Mouse (Mus musculus) CD4-positive helper T cell, adult 2 months (primary cell): ENCODE results near the gene Otx2.
"Not testable (repeated sequence)": the region's sequence is repeated elsewhere in the genome, so short reads cannot be mapped to it uniquely, and the experiment has no call there.

Experiments used
- DNase-seq: peaks from one replicate; pipeline ENCODE4 v3.0.0-alpha.2; 2012; ENCODE audit warnings: low read depth, missing footprints, low spot score

Otx2 gene

GRCm38 (mm10) chr14:48653676-48654510 lies 19.7 kb downstream of the Otx2 start:
- DNase-seq, result no peak

- DNase-seq, result no peak
Observed at GRCm38 (mm10) chr14:48653081-48653480, 20.5 kb downstream of the Otx2 start.

- DNase-seq, result no peak
Observed at GRCm38 (mm10) chr14:48652256-48652655, 21.4 kb downstream of the Otx2 start.

- DNase-seq, result no peak
Observed at GRCm38 (mm10) chr14:48651471-48652211, 22.0 kb downstream of the Otx2 start.

GRCm38 (mm10) chr14:48641462-48642395 lies 31.9 kb downstream of the Otx2 start:
- no peak for DNase-seq

- DNase-seq, result no peak
Observed at GRCm38 (mm10) chr14:48633141-48633540, 40.5 kb downstream of the Otx2 start.

GRCm38 (mm10) chr14:48632335-48632734 lies 41.3 kb downstream of the Otx2 start:
- no peak for DNase-seq

GRCm38 (mm10) chr14:48631486-48631885 lies 42.1 kb downstream of the Otx2 start:
- no peak for DNase-seq

- DNase-seq, result no peak
Observed at GRCm38 (mm10) chr14:48629404-48629803, 44.2 kb downstream of the Otx2 start.

- DNase-seq, result no peak
Observed at GRCm38 (mm10) chr14:48626271-48626670, 47.3 kb downstream of the Otx2 start.

GRCm38 (mm10) chr14:48625331-48625694 lies 48.3 kb downstream of the Otx2 start:
- no peak for DNase-seq

- DNase-seq, result no peak
Observed at GRCm38 (mm10) chr14:48624596-48625330, 48.9 kb downstream of the Otx2 start.

- not testable (repeated sequence) for DNase-seq
Observed at GRCm38 (mm10) chr14:48622726-48623125, 50.9 kb downstream of the Otx2 start.

- DNase-seq, result no peak
Observed at GRCm38 (mm10) chr14:48616361-48616760, 57.3 kb downstream of the Otx2 start.

- DNase-seq, result no peak
Observed at GRCm38 (mm10) chr14:48608641-48609310, 64.8 kb downstream of the Otx2 start.
